Mouse (Mus musculus) MEL (cell line): ENCODE measurements at regions not wholly inside any gene's neighbourhood (a gene's known extent, or its start where the extent isn't known, plus 50 kb on each side); places are given as distances from the start of the nearest gene placed in this dataset.

Experiments used
- HCFC1 ChIP-seq: IDR thresholded peaks from 2 replicates; pipeline ENCODE4 v1.6.1; 2012; ENCODE audit warnings: low read depth, mild to moderate bottlenecking, inconsistent platforms, low read length, improper control_type of control experiment, moderate library complexity
- JUND ChIP-seq: IDR thresholded peaks from 2 replicates; pipeline ENCODE4 v1.6.1; 2011; ENCODE audit warnings: low read depth, mild to moderate bottlenecking, improper control_type of control experiment, low read length
- NRF1 ChIP-seq: IDR thresholded peaks from 2 replicates; pipeline ENCODE4 v1.6.1; 2014; ENCODE audit warnings: low read depth, mild to moderate bottlenecking, inconsistent platforms, low read length, improper control_type of control experiment, moderate library complexity; ENCODE audit not compliant: poor library complexity, insufficient read depth, severe bottlenecking
- SIN3A ChIP-seq: IDR thresholded peaks from 2 replicates; pipeline ENCODE4 v1.6.1; 2012; ENCODE audit warnings: low read length, improper control_type of control experiment, inconsistent platforms

DNA sequence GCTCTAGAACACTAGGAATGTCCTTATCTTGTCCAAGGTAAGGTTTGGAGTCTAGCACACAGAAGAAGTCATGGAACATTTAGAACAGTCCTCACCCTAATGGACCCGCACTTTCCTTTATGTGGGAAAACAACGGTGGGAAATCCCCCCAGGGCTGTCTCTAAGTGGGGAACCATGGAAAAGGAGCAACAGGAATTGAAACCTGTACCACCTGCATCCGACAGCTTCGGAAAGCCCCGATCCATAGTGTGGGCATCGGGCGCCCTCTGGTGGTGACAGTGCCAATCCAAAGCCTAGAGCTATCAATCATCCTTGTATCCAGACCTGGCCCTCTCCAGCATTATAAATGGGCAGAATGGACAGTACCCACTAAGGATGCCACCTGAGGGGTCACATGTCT, 61.7 kb upstream of the Csf3r start (continued):
- no peak for TF ChIP-seq NRF1
- no peak for TF ChIP-seq HCFC1
- no peak for TF ChIP-seq JUND
- no peak for TF ChIP-seq SIN3A
